Comparison of ENCODE assay signal across 16 mouse cellular contexts in genomic region chr13:93514000-93514795, GRCm38 (mm10).
"Had no signal": no experiment of that assay in that cellular context is flagged by ENCODE, and none has a peak within 500 bp of the region (broad histone marks: within the 10 kb centered on the region; RNA-seq: fewer than 3 reads in every experiment).

No protein-coding gene starts in this region.

- H3K9ac ChIP-seq: neural tube, embryonic 13.5 days; neural tube, embryonic 15.5 days; stomach, embryonic 15.5 days had no signal

- H3K4me2 ChIP-seq: neural tube, embryonic 13.5 days; neural tube, embryonic 15.5 days; stomach, embryonic 15.5 days had no signal

- DNase-seq: retina, postnatal 1 day; right cerebral cortex, adult 18-20 months; right cerebral cortex, postnatal 14 days; right cerebral cortex, postnatal 25 days; right cerebral cortex, postnatal 4 days; spleen, adult 18-20 months; thymus, adult 18-20 months; thymus, adult 2 months; thymus, postnatal 14 days; thymus, postnatal 25 days; thymus, postnatal 36 days; thymus, postnatal 4 days had no signal

- H3K4me1 ChIP-seq: neural tube, embryonic 13.5 days; stomach, embryonic 15.5 days had no signal

- H3K4me3 ChIP-seq: neural tube, embryonic 13.5 days; neural tube, embryonic 15.5 days; stomach, embryonic 15.5 days had no signal

- H3K27me3 ChIP-seq: neural tube, embryonic 13.5 days; neural tube, embryonic 15.5 days; stomach, embryonic 15.5 days had no signal

- H3K27ac ChIP-seq: neural tube, embryonic 13.5 days; neural tube, embryonic 15.5 days; stomach, embryonic 15.5 days; stomach, postnatal 0 days had no signal

- H3K36me3 ChIP-seq: neural tube, embryonic 13.5 days; neural tube, embryonic 15.5 days; stomach, embryonic 15.5 days had no signal

- H3K9me3 ChIP-seq: neural tube, embryonic 13.5 days; neural tube, embryonic 15.5 days; stomach, embryonic 15.5 days had no signal
